Mouse (Mus musculus) heart, embryonic 11.5 days (tissue): ENCODE results near the gene Nisch. TPM values are rescaled to one million over a fixed set of nuclear protein-coding genes. Genes with fewer than 3 reads are reported as not detected.
A peak's percentile ranks its signal among the peaks of the same experiment; 100 is the strongest.

Source experiments
- ATAC-seq: fragments of 200-750 bp; cut with Nextera tagmentation; replicated peaks from 2 replicates; pipeline ENCODE4 v1.8.0; 2017; ENCODE audit warnings: moderate library complexity; ENCODE audit not compliant: insufficient number of reproducible peaks, low FRiP score, low TSS enrichment
- H3K27ac ChIP-seq: fragments of 300-500 bp; sonication (generic); 2 replicates; pipeline ENCODE4 v1.5.1; 2014; ENCODE audit warnings: mild to moderate bottlenecking, low read depth, low read length
- H3K27me3 ChIP-seq: fragments of 300-500 bp; sonication (generic); 2 replicates; pipeline ENCODE4 v1.6.1; 2014; ENCODE audit warnings: mild to moderate bottlenecking, low read length, mixed read lengths; ENCODE audit not compliant: control insufficient read depth, insufficient read depth
- H3K36me3 ChIP-seq: fragments of 300-500 bp; sonication (generic); 2 replicates; pipeline ENCODE4 v1.6.1; 2014; ENCODE audit warnings: mild to moderate bottlenecking, low read length, moderate library complexity, mixed read lengths; ENCODE audit not compliant: control insufficient read depth, insufficient read depth
- H3K4me1 ChIP-seq: fragments of 300-500 bp; sonication (generic); 2 replicates; pipeline ENCODE4 v1.6.1; 2014; ENCODE audit warnings: low read length; ENCODE audit not compliant: control insufficient read depth, insufficient read depth
- H3K4me2 ChIP-seq: fragments of 300-500 bp; sonication (generic); 2 replicates; pipeline ENCODE4 v1.6.1; 2014; ENCODE audit warnings: mild to moderate bottlenecking, moderate library complexity
- H3K4me3 ChIP-seq: fragments of 300-500 bp; sonication (generic); 2 replicates; pipeline ENCODE4 v1.5.1; 2014; ENCODE audit warnings: low read depth, low read length
- H3K9ac ChIP-seq: fragments of 300-500 bp; sonication (generic); 2 replicates; pipeline ENCODE4 v1.6.1; 2014; ENCODE audit warnings: mild to moderate bottlenecking, low read depth, low read length, moderate library complexity
- H3K9me3 ChIP-seq: fragments of 300-500 bp; sonication (generic); replicated peaks from 2 replicates; pipeline ENCODE4 v1.6.1; 2016; ENCODE audit warnings: low read length; ENCODE audit not compliant: control insufficient read depth
- WGBS: fragments of 180-500 bp; shearing (Covaris S2); extraction: QIAGEN DNeasy Blood & Tissue Kit; methylation state at CpG from one replicate; pipeline ENCODE4 v1.1.7; 2014; ENCODE audit not compliant: insufficient replicate concordance; 5-methylcytosine and 5-hydroxymethylcytosine counted together
- polyA plus RNA-seq: library from polyadenylated mRNA; unstranded; fragments of >200 nt; fragmentation: Nextera tagmentation; extraction: Ambion mirVana; gene quantifications from 2 replicates; pipeline ENCODE4 v1.2.1, GENCODE M21; 2014

Gene Nisch
- polyA plus RNA-seq, result 286 and 325 TPM in 2 replicates

DNA sequence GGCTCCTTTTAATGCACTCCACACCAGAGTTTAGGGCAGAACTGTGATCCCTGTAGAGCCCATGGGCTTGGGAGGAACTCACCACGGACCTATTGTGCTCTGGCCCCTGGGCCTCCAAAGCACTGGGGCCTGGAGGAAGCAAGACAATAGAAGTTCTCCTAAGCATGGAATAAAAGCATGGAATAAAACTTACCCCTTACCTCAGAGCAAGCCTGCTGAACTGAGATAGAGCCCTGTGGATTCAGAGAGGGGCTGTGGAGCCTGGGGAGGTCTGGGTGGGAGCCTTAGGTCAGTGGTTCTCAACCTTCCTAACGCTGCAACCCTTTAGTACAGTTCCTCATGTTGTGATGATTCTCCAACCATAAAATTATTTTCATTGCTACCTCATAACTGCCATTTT, at the start of gene Nisch:
TSS of gene Nisch (minus strand) at position 101 of the 400 bp plus-strand sequence.
- Histone ChIP-seq H3K9ac (peak within 1 kb of the TSS; percentile 54; the same call in 1 of the 2 replicates), H3K9me3 (no peaks in the 10 kb centered on the region), H3K27me3 (0 out of 2 replicates have a peak, but pooled peaks cover 5% of the 10 kb centered on the region), H3K36me3 (0 out of 2 replicates have a peak, but pooled peaks cover under 1% of the 10 kb centered on the region), H3K27ac (no peak within 1 kb of the TSS), H3K4me3 (no peak within 1 kb of the TSS), H3K4me1 (peaks cover 32% of the 10 kb centered on the region), H3K4me2 (peak within 1 kb of the TSS; percentile 50)
- ATAC-seq, result no peak
- WGBS, result 60% methylated on average over 2 of the region's 2 CpGs

GRCm38 (mm10) chr14:31260932-31261331, 44.2 kb upstream of the Nisch start:
- Histone ChIP-seq H3K4me3 (no peak overlapping the region), H3K9ac (no peak overlapping the region), H3K36me3 (peaks cover 38% of the 10 kb centered on the region), H3K4me2 (no peak overlapping the region), H3K27ac (no peak overlapping the region; the same call in 1 of the 2 replicates), H3K9me3 (no peaks in the 10 kb centered on the region), H3K4me1 (no peaks in the 10 kb centered on the region), H3K27me3 (no peaks in the 10 kb centered on the region)
- ATAC-seq, result no peak
- WGBS, result 91% methylated on average over 9 of the region's 9 CpGs

DNA sequence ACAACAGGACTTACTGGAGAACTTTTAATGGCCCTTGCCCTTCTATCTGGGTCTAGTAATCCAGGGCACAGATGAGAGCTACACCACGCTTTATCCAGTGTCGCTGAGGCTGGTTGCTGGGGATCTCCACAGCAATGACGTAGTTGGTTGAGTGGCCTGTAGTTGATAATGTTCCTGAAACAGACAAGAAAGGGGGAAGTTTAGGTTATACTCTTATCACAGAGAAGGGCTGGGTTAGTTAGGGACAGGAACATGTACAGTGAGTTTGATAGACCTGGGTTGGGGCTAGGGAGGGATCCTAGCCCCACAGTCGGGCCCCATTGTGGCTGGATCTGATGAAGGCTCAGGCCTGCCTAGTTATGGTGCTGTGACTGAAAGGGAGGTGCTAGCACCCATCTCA, 43.6 kb upstream of the Nisch start:
- no peak overlapping the region for H3K4me2 ChIP-seq
- ATAC-seq, result no peak
- no peak overlapping the region for H3K9ac ChIP-seq
- no peak overlapping the region; the same call in 1 of the 2 replicates for H3K27ac ChIP-seq
- no peaks in the 10 kb centered on the region for H3K9me3 ChIP-seq
- no peaks in the 10 kb centered on the region for H3K27me3 ChIP-seq
- H3K4me1 ChIP-seq, result no peaks in the 10 kb centered on the region
- peaks cover 38% of the 10 kb centered on the region for H3K36me3 ChIP-seq
- H3K4me3 ChIP-seq, result no peak overlapping the region
- 84% methylated on average over 4 of the region's 4 CpGs for WGBS

DNA sequence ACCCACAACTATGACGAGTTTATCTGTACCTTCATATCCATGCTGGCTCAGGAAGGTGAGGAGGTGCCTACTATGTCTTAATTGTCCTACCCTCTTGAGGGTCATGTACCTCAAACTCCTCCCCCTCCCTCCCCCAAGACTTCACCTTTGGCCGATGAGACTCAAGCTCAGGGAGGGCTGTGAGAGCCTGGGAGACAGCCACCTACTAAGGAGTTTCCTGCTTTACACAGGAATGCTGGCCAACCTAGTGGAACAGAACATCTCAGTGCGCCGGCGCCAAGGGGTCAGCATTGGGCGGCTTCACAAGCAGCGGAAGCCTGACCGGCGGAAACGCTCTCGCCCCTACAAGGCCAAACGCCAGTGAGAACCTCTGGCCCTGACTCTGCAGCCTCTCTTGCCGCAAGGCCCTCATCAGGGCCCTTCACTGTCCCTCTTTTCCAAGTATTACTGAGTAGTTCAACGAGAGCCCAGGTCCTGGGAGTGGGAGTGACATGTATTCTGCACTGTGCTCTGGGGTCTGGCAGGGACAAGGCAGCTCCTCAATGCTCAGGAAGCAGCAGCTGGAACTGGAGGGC, 41.8 kb upstream of the Nisch start:
- Histone ChIP-seq H3K27me3 (no peaks in the 10 kb centered on the region), H3K4me1 (no peaks in the 10 kb centered on the region), H3K36me3 (peaks cover 50% of the 10 kb centered on the region), H3K4me2 (no peak overlapping the region), H3K9me3 (no peaks in the 10 kb centered on the region), H3K27ac (no peak overlapping the region), H3K4me3 (no peak overlapping the region), H3K9ac (no peak overlapping the region)
- ATAC-seq, result no peak
- 94% methylated on average over 14 of the region's 14 CpGs for WGBS

GRCm38 (mm10) chr14:31252091-31252490, 35.3 kb upstream of the Nisch start:
- peak overlapping the region; percentile 98 for H3K4me3 ChIP-seq
- H3K36me3 ChIP-seq, result peaks cover 22% of the 10 kb centered on the region
- WGBS, result 91% methylated on average over 5 of the region's 5 CpGs
- H3K9me3 ChIP-seq, result no peaks in the 10 kb centered on the region
- H3K27me3 ChIP-seq, result no peaks in the 10 kb centered on the region
- H3K9ac ChIP-seq, result peak overlapping the region; percentile 95
- H3K4me2 ChIP-seq, result peak overlapping the region; percentile 76
- no peak overlapping the region for H3K27ac ChIP-seq
- ATAC-seq, result no peak
- peaks cover 3% of the 10 kb centered on the region for H3K4me1 ChIP-seq

GRCm38 (mm10) chr14:31251626-31252025, 34.9 kb upstream of the Nisch start:
- 2% methylated on average over 18 of the region's 18 CpGs for WGBS
- ATAC-seq, result no peak
- Histone ChIP-seq H3K9ac (peak overlapping the region; percentile 95), H3K27me3 (no peaks in the 10 kb centered on the region), H3K4me2 (peak overlapping the region; percentile 76), H3K27ac (peak overlapping the region; percentile 84), H3K4me1 (peaks cover 3% of the 10 kb centered on the region), H3K9me3 (no peaks in the 10 kb centered on the region), H3K36me3 (peaks cover 18% of the 10 kb centered on the region), H3K4me3 (peak overlapping the region; percentile 98)

GRCm38 (mm10) chr14:31251084-31251604, 34.4 kb upstream of the Nisch start, which contains the start of the genes Phf7 and Bap1:
Phf7 (minus strand) TSS chr14:31251317.
Bap1 (plus strand) TSS chr14:31251450.
- H3K4me1 ChIP-seq, result peaks cover 7% of the 10 kb centered on the region
- H3K9me3 ChIP-seq, result no peaks in the 10 kb centered on the region
- peak within 1 kb of the TSS; percentile 95 for H3K9ac ChIP-seq
- H3K36me3 ChIP-seq, result peaks cover 14% of the 10 kb centered on the region
- H3K4me3 ChIP-seq, result peak within 1 kb of the TSS; percentile 98
- peak; percentile 93 for ATAC-seq
- peak within 1 kb of the TSS; percentile 84 for H3K27ac ChIP-seq
- H3K27me3 ChIP-seq, result no peaks in the 10 kb centered on the region
- under 1% methylated on average over 60 of the region's 75 CpGs for WGBS
- H3K4me2 ChIP-seq, result peak within 1 kb of the TSS; percentile 76

- Histone ChIP-seq H3K27ac (peak overlapping the region; percentile 84), H3K4me3 (peak overlapping the region; percentile 98), H3K36me3 (peaks cover 12% of the 10 kb centered on the region), H3K9me3 (no peaks in the 10 kb centered on the region), H3K4me1 (peaks cover 8% of the 10 kb centered on the region), H3K9ac (peak overlapping the region; percentile 95), H3K27me3 (no peaks in the 10 kb centered on the region), H3K4me2 (peak overlapping the region; percentile 76)
- 18% methylated on average over 38 of the region's 38 CpGs for WGBS
- peak; percentile 85 for ATAC-seq
Measured at GRCm38 (mm10) chr14:31250222-31251083, 33.7 kb upstream of the Nisch start.
